Mouse (Mus musculus) limb, embryonic 14.5 days (tissue): ENCODE results near the gene Bag6. TPM values are rescaled to one million over a fixed set of nuclear protein-coding genes. Genes with fewer than 3 reads are reported as not detected.

Source experiments
- ATAC-seq: fragments of 200-750 bp; cut with Nextera tagmentation; 2 replicates; pipeline ENCODE4 v1.8.0; 2017; ENCODE audit warnings: low read depth, moderate number of reproducible peaks, moderate TSS enrichment; ENCODE audit not compliant: low FRiP score
- DNase-seq: peaks from one replicate; pipeline ENCODE4 v3.0.0-alpha.2; 2015; ENCODE audit warnings: low spot score
- H3K27ac ChIP-seq: fragments of 300-500 bp; sonication (generic); replicated peaks from 2 replicates; pipeline ENCODE4 v1.5.1; 2014; ENCODE audit warnings: low read depth, mild to moderate bottlenecking, low read length, moderate library complexity, mixed read lengths
- H3K27me3 ChIP-seq: fragments of 300-500 bp; sonication (generic); 2 replicates; pipeline ENCODE4 v1.6.1; 2014; ENCODE audit warnings: low read length, mixed read lengths; ENCODE audit not compliant: control insufficient read depth, insufficient read depth
- H3K36me3 ChIP-seq: fragments of 300-500 bp; sonication (generic); 2 replicates; pipeline ENCODE4 v1.6.1; 2014; ENCODE audit warnings: mild to moderate bottlenecking, low read length, moderate library complexity, mixed read lengths; ENCODE audit not compliant: control insufficient read depth, insufficient read depth
- H3K4me1 ChIP-seq: fragments of 300-500 bp; sonication (generic); 2 replicates; pipeline ENCODE4 v1.6.1; 2014; ENCODE audit warnings: antibody characterized with exemption, low read length, mixed read lengths; ENCODE audit not compliant: control insufficient read depth, insufficient read depth
- H3K4me2 ChIP-seq: fragments of 300-500 bp; sonication (generic); replicated peaks from 2 replicates; pipeline ENCODE4 v1.6.1; 2014; ENCODE audit warnings: low read depth, mild to moderate bottlenecking, low read length, moderate library complexity; ENCODE audit not compliant: severe bottlenecking
- H3K4me3 ChIP-seq: fragments of 300-500 bp; sonication (generic); replicated peaks from 2 replicates; pipeline ENCODE4 v1.5.1; 2014; ENCODE audit warnings: low read length
- H3K9ac ChIP-seq: fragments of 300-500 bp; sonication (generic); 2 replicates; pipeline ENCODE4 v1.6.1; 2014; ENCODE audit warnings: mild to moderate bottlenecking, low read depth, low read length, moderate library complexity; ENCODE audit not compliant: severe bottlenecking
- H3K9me3 ChIP-seq: fragments of 300-500 bp; sonication (generic); 2 replicates; pipeline ENCODE4 v1.6.1; 2016; ENCODE audit warnings: low read length; ENCODE audit not compliant: control insufficient read depth
- POLR2A ChIP-seq: fragments of 200-500 bp; IDR thresholded peaks from 2 replicates; pipeline ENCODE4 v1.8.0; 2012; ENCODE audit warnings: inconsistent platforms, mild to moderate bottlenecking, moderate library complexity, borderline replicate concordance; ENCODE audit not compliant: insufficient read depth, insufficient read length; ENCODE audit errors: extremely low read depth
- WGBS: fragments of 180-500 bp; shearing (Covaris S2); extraction: QIAGEN DNeasy Blood & Tissue Kit; methylation state at CpG from one replicate; pipeline ENCODE4 v1.1.7; 2014; 5-methylcytosine and 5-hydroxymethylcytosine counted together
- microRNA-seq: library from miRNA; unstranded; fragments of <30 nt; microRNA quantifications from one replicate; pipeline ENCODE4, GENCODE M21; 2016
- polyA plus RNA-seq, 2 experiments: library from polyadenylated mRNA; depleted of rRNA in 1 of 2; stranded (reverse) in 1 of 2; unstranded in 1 of 2; fragments of >200 nt; fragmentation: Nextera tagmentation in 1 of 2; extraction: Ambion mirVana in 1 of 2; gene quantifications; 2 replicates each; pipeline versions ENCODE4 v1.2.1 to v1.2.3; 2012 to 2014

Bag6 gene
- polyA plus RNA-seq, 2 experiments: 76.2 to 265 TPM

- H3K27ac ChIP-seq: no peak overlapping the region
- no peak overlapping the region for H3K4me3 ChIP-seq
- no peak overlapping the region for H3K4me2 ChIP-seq
- DNase-seq (no peak), ATAC-seq (no peak)
- no peak overlapping the region for H3K9ac ChIP-seq
- no peak for TF ChIP-seq POLR2A
- peaks cover 4% of the 10 kb centered on the region; the same call in 1 of the 2 replicates for H3K4me1 ChIP-seq
- WGBS: 86% methylated on average over 5 of the region's 5 CpGs
- H3K27me3 ChIP-seq: peaks cover 21% of the 10 kb centered on the region
- H3K36me3 ChIP-seq: no peaks in the 10 kb centered on the region
- H3K9me3 ChIP-seq: no peaks in the 10 kb centered on the region
Measured at GRCm38 (mm10) chr17:35192924-35193323, 57.9 kb downstream of the Bag6 start.

- no peak within 1 kb of the TSS for H3K9ac ChIP-seq
Measured at GRCm38 (mm10) chr17:35193881-35194843, 59.2 kb downstream of the Bag6 start, which contains the start of gene Ltb. TSS of gene Ltb (plus strand) at chr17:35194439.

GRCm38 (mm10) chr17:35194844-35195630 lies 60.1 kb downstream of the Bag6 start:
- Histone ChIP-seq H3K4me3 (peak overlapping the region; percentile 40), H3K4me2 (peak overlapping the region; percentile 62), H3K27ac (no peak overlapping the region), H3K9me3 (no peaks in the 10 kb centered on the region), H3K36me3 (no peaks in the 10 kb centered on the region), H3K27me3 (peaks cover 21% of the 10 kb centered on the region), H3K4me1 (peaks cover 4% of the 10 kb centered on the region; the same call in 1 of the 2 replicates), H3K9ac (peak overlapping the region; percentile 40; the same call in 1 of the 2 replicates)
- no peak for TF ChIP-seq POLR2A
- DNase-seq (no peak), ATAC-seq (no peak)
- 40% methylated on average over 18 of the region's 19 CpGs for WGBS

More at GRCm38 (mm10) chr17:35193881-35194843, 59.2 kb downstream of the Bag6 start, which contains the start of gene Ltb:
- Histone ChIP-seq H3K27me3 (peaks cover 21% of the 10 kb centered on the region), H3K9me3 (no peaks in the 10 kb centered on the region), H3K4me2 (peak within 1 kb of the TSS; percentile 62), H3K4me3 (peak within 1 kb of the TSS; percentile 40), H3K4me1 (peaks cover 4% of the 10 kb centered on the region; the same call in 1 of the 2 replicates), H3K27ac (no peak within 1 kb of the TSS), H3K36me3 (no peaks in the 10 kb centered on the region)
- ATAC-seq (no peak), DNase-seq (no peak)
- 59% methylated on average over 27 of the region's 28 CpGs for WGBS
- no peak for TF ChIP-seq POLR2A

GRCm38 (mm10) chr17:35195631-35196320 lies 60.8 kb downstream of the Bag6 start:
- peak overlapping the region; percentile 62 for H3K4me2 ChIP-seq
- DNase-seq: peak; percentile 74
- no peak for TF ChIP-seq POLR2A
- no peaks in the 10 kb centered on the region for H3K9me3 ChIP-seq
- peak overlapping the region; percentile 40 for H3K4me3 ChIP-seq
- H3K27ac ChIP-seq: no peak overlapping the region
- peaks cover 4% of the 10 kb centered on the region; the same call in 1 of the 2 replicates for H3K4me1 ChIP-seq
- peak overlapping the region; percentile 40; the same call in 1 of the 2 replicates for H3K9ac ChIP-seq
- peaks cover 21% of the 10 kb centered on the region for H3K27me3 ChIP-seq
- 1% methylated on average over 63 of the region's 66 CpGs for WGBS
- peak; percentile 75 for ATAC-seq
- no peaks in the 10 kb centered on the region for H3K36me3 ChIP-seq

- H3K27me3 ChIP-seq: peaks cover 21% of the 10 kb centered on the region
- 31% methylated on average over 9 of the region's 9 CpGs for WGBS
- no peak for DNase-seq
- ATAC-seq: no peak
- H3K4me2 ChIP-seq: peak overlapping the region; percentile 62
- H3K9ac ChIP-seq: no peak overlapping the region
- H3K4me3 ChIP-seq: peak overlapping the region; percentile 40
- no peaks in the 10 kb centered on the region for H3K9me3 ChIP-seq
- no peaks in the 10 kb centered on the region for H3K36me3 ChIP-seq
- H3K27ac ChIP-seq: no peak overlapping the region
- no peak for TF ChIP-seq POLR2A
- H3K4me1 ChIP-seq: peaks cover 4% of the 10 kb centered on the region; the same call in 1 of the 2 replicates
Measured at GRCm38 (mm10) chr17:35196321-35196641, 61.3 kb downstream of the Bag6 start.

Small RNA genes lying within 50 kb of the gene (microRNA-seq; reads per million reads assigned to microRNA genes)
- not detected for gene Mir6973a

Other genes with a start within 250 kb of the Bag6 start
Only the 30 nearest of the 41 such genes appear.
- 186 and 233 TPM in 2 replicates for gene Lsm2, start 153.3 kb upstream of the Bag6 start, polyA plus RNA-seq (2012; rRNA removed)
- gene Lsm2, start 153.3 kb upstream of the Bag6 start, polyA plus RNA-seq (2014; fragmentation: Nextera tagmentation; extraction: Ambion mirVana): 170 and 178 TPM in 2 replicates
- gene Vars, start 134.2 kb upstream of the Bag6 start, polyA plus RNA-seq (2012; rRNA removed): 163 and 216 TPM in 2 replicates
- gene Vars, start 134.2 kb upstream of the Bag6 start, polyA plus RNA-seq (2014; fragmentation: Nextera tagmentation; extraction: Ambion mirVana): 88.3 and 100 TPM in 2 replicates
- gene Vwa7, start 118.6 kb upstream of the Bag6 start, polyA plus RNA-seq (2012; rRNA removed): 0.64 and 0.85 TPM in 2 replicates
- 0.11 and 0.15 TPM in 2 replicates for gene Vwa7, start 118.6 kb upstream of the Bag6 start, polyA plus RNA-seq (2014; fragmentation: Nextera tagmentation; extraction: Ambion mirVana)
- 12.0 and 15.2 TPM in 2 replicates for gene Sapcd1, start 107.2 kb upstream of the Bag6 start, polyA plus RNA-seq (2012; rRNA removed)
- gene Sapcd1, start 107.2 kb upstream of the Bag6 start, polyA plus RNA-seq (2014; fragmentation: Nextera tagmentation; extraction: Ambion mirVana): 12.5 and 13.7 TPM in 2 replicates
- 6.4 and 6.5 TPM in 2 replicates for gene Msh5, start 88.4 kb upstream of the Bag6 start, polyA plus RNA-seq (2012; rRNA removed)
- 3.4 and 3.5 TPM in 2 replicates for gene Msh5, start 88.4 kb upstream of the Bag6 start, polyA plus RNA-seq (2014; fragmentation: Nextera tagmentation; extraction: Ambion mirVana)
- gene Clic1, start 85.2 kb upstream of the Bag6 start, polyA plus RNA-seq (2012; rRNA removed): 229 and 236 TPM in 2 replicates
- gene Clic1, start 85.2 kb upstream of the Bag6 start, polyA plus RNA-seq (2014; fragmentation: Nextera tagmentation; extraction: Ambion mirVana): 103 and 108 TPM in 2 replicates
- 271 and 326 TPM in 2 replicates for gene Ddah2, start 76.1 kb upstream of the Bag6 start, polyA plus RNA-seq (2012; rRNA removed)
- 358 and 403 TPM in 2 replicates for gene Ddah2, start 76.1 kb upstream of the Bag6 start, polyA plus RNA-seq (2014; fragmentation: Nextera tagmentation; extraction: Ambion mirVana)
- 3.4 and 5.5 TPM in 2 replicates for gene Ly6g6c, start 69.8 kb upstream of the Bag6 start, polyA plus RNA-seq (2012; rRNA removed)
- gene Ly6g6c, start 69.8 kb upstream of the Bag6 start, polyA plus RNA-seq (2014; fragmentation: Nextera tagmentation; extraction: Ambion mirVana): 10.4 and 22.3 TPM in 2 replicates
- gene Mpig6b, start 69.0 kb upstream of the Bag6 start, polyA plus RNA-seq (2012; rRNA removed): 0.45 and 0.47 TPM in 2 replicates
- 0.64 and 1.3 TPM in 2 replicates for gene Mpig6b, start 69.0 kb upstream of the Bag6 start, polyA plus RNA-seq (2014; fragmentation: Nextera tagmentation; extraction: Ambion mirVana)
- gene Ly6g6e, start 58.3 kb upstream of the Bag6 start, polyA plus RNA-seq (2012; rRNA removed): 14.2 and 14.8 TPM in 2 replicates
- gene Ly6g6e, start 58.3 kb upstream of the Bag6 start, polyA plus RNA-seq (2014; fragmentation: Nextera tagmentation; extraction: Ambion mirVana): 18.0 and 28.4 TPM in 2 replicates
- 1.3 and 2.3 TPM in 2 replicates for gene Ly6g6d, start 57.1 kb upstream of the Bag6 start, polyA plus RNA-seq (2012; rRNA removed)
- 2.0 TPM in 1 of 2 replicates, not detected in the other for gene Ly6g6d, start 57.1 kb upstream of the Bag6 start, polyA plus RNA-seq (2014; fragmentation: Nextera tagmentation; extraction: Ambion mirVana)
- gene Ly6g6f, start 49.6 kb upstream of the Bag6 start, polyA plus RNA-seq (2012; rRNA removed): 0.14 and 0.73 TPM in 2 replicates
- 0.28 TPM in 1 of 2 replicates, not detected in the other for gene Ly6g6f, start 49.6 kb upstream of the Bag6 start, polyA plus RNA-seq (2014; fragmentation: Nextera tagmentation; extraction: Ambion mirVana)
- 98.6 and 157 TPM in 2 replicates for gene Abhd16a, start 45.9 kb upstream of the Bag6 start, polyA plus RNA-seq (2012; rRNA removed)
- gene Abhd16a, start 45.9 kb upstream of the Bag6 start, polyA plus RNA-seq (2014; fragmentation: Nextera tagmentation; extraction: Ambion mirVana): 78.0 and 88.3 TPM in 2 replicates
- not detected in 2 replicates for gene Ly6g5c, start 26.9 kb upstream of the Bag6 start, polyA plus RNA-seq (2012; rRNA removed)
- gene Ly6g5c, start 26.9 kb upstream of the Bag6 start, polyA plus RNA-seq (2014; fragmentation: Nextera tagmentation; extraction: Ambion mirVana): not detected in 2 replicates
- 2.1 and 3.5 TPM in 2 replicates for gene Ly6g5b, start 19.8 kb upstream of the Bag6 start, polyA plus RNA-seq (2012; rRNA removed)
- 0.59 and 0.68 TPM in 2 replicates for gene Ly6g5b, start 19.8 kb upstream of the Bag6 start, polyA plus RNA-seq (2014; fragmentation: Nextera tagmentation; extraction: Ambion mirVana)
- 13.6 and 15.1 TPM in 2 replicates for gene Gpank1, start 13.7 kb upstream of the Bag6 start, polyA plus RNA-seq (2012; rRNA removed)
- gene Gpank1, start 13.7 kb upstream of the Bag6 start, polyA plus RNA-seq (2014; fragmentation: Nextera tagmentation; extraction: Ambion mirVana): 17.5 and 20.0 TPM in 2 replicates
- gene Csnk2b, start 13.1 kb upstream of the Bag6 start, polyA plus RNA-seq (2012; rRNA removed): 181 and 250 TPM in 2 replicates
- gene Csnk2b, start 13.1 kb upstream of the Bag6 start, polyA plus RNA-seq (2014; fragmentation: Nextera tagmentation; extraction: Ambion mirVana): 275 and 308 TPM in 2 replicates
- 5.7 and 6.6 TPM in 2 replicates for gene D17H6S53E, start 8.8 kb upstream of the Bag6 start, polyA plus RNA-seq (2012; rRNA removed)
- gene D17H6S53E, start 8.8 kb upstream of the Bag6 start, polyA plus RNA-seq (2014; fragmentation: Nextera tagmentation; extraction: Ambion mirVana): 6.4 and 8.2 TPM in 2 replicates
- 1.1 and 1.7 TPM in 2 replicates for gene Apom, start 3.1 kb upstream of the Bag6 start, polyA plus RNA-seq (2012; rRNA removed)
- gene Apom, start 3.1 kb upstream of the Bag6 start, polyA plus RNA-seq (2014; fragmentation: Nextera tagmentation; extraction: Ambion mirVana): 0.26 TPM in 1 of 2 replicates, not detected in the other
- 404 and 512 TPM in 2 replicates for gene Prrc2a, start 29.7 kb downstream of the Bag6 start, polyA plus RNA-seq (2012; rRNA removed)
- 192 and 196 TPM in 2 replicates for gene Prrc2a, start 29.7 kb downstream of the Bag6 start, polyA plus RNA-seq (2014; fragmentation: Nextera tagmentation; extraction: Ambion mirVana)
- gene Aif1, start 40.9 kb downstream of the Bag6 start, polyA plus RNA-seq (2012; rRNA removed): 4.0 and 4.8 TPM in 2 replicates
- 13.1 and 15.7 TPM in 2 replicates for gene Aif1, start 40.9 kb downstream of the Bag6 start, polyA plus RNA-seq (2014; fragmentation: Nextera tagmentation; extraction: Ambion mirVana)
- gene Lst1, start 53.3 kb downstream of the Bag6 start, polyA plus RNA-seq (2012; rRNA removed): 21.8 and 24.4 TPM in 2 replicates
- gene Lst1, start 53.3 kb downstream of the Bag6 start, polyA plus RNA-seq (2014; fragmentation: Nextera tagmentation; extraction: Ambion mirVana): 23.2 and 29.2 TPM in 2 replicates
- gene Ltb, start 59.3 kb downstream of the Bag6 start, polyA plus RNA-seq (2012; rRNA removed): 1.7 and 3.0 TPM in 2 replicates
- 1.1 and 1.4 TPM in 2 replicates for gene Ltb, start 59.3 kb downstream of the Bag6 start, polyA plus RNA-seq (2014; fragmentation: Nextera tagmentation; extraction: Ambion mirVana)
- 1.1 and 1.3 TPM in 2 replicates for gene Tnf, start 66.8 kb downstream of the Bag6 start, polyA plus RNA-seq (2012; rRNA removed)
- gene Tnf, start 66.8 kb downstream of the Bag6 start, polyA plus RNA-seq (2014; fragmentation: Nextera tagmentation; extraction: Ambion mirVana): 0.28 and 0.73 TPM in 2 replicates
- gene Lta, start 70.2 kb downstream of the Bag6 start, polyA plus RNA-seq (2012; rRNA removed): 0.36 and 0.39 TPM in 2 replicates
- gene Lta, start 70.2 kb downstream of the Bag6 start, polyA plus RNA-seq (2014; fragmentation: Nextera tagmentation; extraction: Ambion mirVana): 0.14 TPM in 1 of 2 replicates, not detected in the other
- 0.26 TPM in 1 of 2 replicates, not detected in the other for gene Gm16181, start 85.7 kb downstream of the Bag6 start, polyA plus RNA-seq (2012; rRNA removed)
- gene Gm16181, start 85.7 kb downstream of the Bag6 start, polyA plus RNA-seq (2014; fragmentation: Nextera tagmentation; extraction: Ambion mirVana): not detected in 2 replicates
- gene Atp6v1g2, start 98.5 kb downstream of the Bag6 start, polyA plus RNA-seq (2012; rRNA removed): 11.2 and 12.0 TPM in 2 replicates
- 3.6 and 4.9 TPM in 2 replicates for gene Atp6v1g2, start 98.5 kb downstream of the Bag6 start, polyA plus RNA-seq (2014; fragmentation: Nextera tagmentation; extraction: Ambion mirVana)
- gene Nfkbil1, start 100.6 kb downstream of the Bag6 start, polyA plus RNA-seq (2012; rRNA removed): 17.0 and 19.6 TPM in 2 replicates
- gene Nfkbil1, start 100.6 kb downstream of the Bag6 start, polyA plus RNA-seq (2014; fragmentation: Nextera tagmentation; extraction: Ambion mirVana): 4.9 and 5.9 TPM in 2 replicates
- 877 and 1,003 TPM in 2 replicates for gene Ddx39b, start 106.6 kb downstream of the Bag6 start, polyA plus RNA-seq (2012; rRNA removed)
- gene Ddx39b, start 106.6 kb downstream of the Bag6 start, polyA plus RNA-seq (2014; fragmentation: Nextera tagmentation; extraction: Ambion mirVana): 416 and 445 TPM in 2 replicates
- 26.0 and 27.2 TPM in 2 replicates for gene H2-D1, start 127.6 kb downstream of the Bag6 start, polyA plus RNA-seq (2012; rRNA removed)
- 49.3 and 53.9 TPM in 2 replicates for gene H2-D1, start 127.6 kb downstream of the Bag6 start, polyA plus RNA-seq (2014; fragmentation: Nextera tagmentation; extraction: Ambion mirVana)